Mouse (Mus musculus): ENCODE data around the gene Sox6. TPM values are rescaled to one million over a fixed set of nuclear protein-coding genes. Genes with fewer than 3 reads are reported as not detected.

Sox6 gene
- polyA plus RNA-seq, 1 experiment, result 8.1 TPM

GRCm38 (mm10) chr7:115510045-115510444 lies 528.6 kb downstream of the Sox6 start:
- no peak for DNase-seq (ENCODE audit: extremely low spot score in 1 of 2, low spot score in 1 of 2)

GRCm38 (mm10) chr7:115506385-115506784 lies 532.2 kb downstream of the Sox6 start:
- no peak for DNase-seq (ENCODE audit: extremely low spot score in 1 of 2, low spot score in 1 of 2)

- DNase-seq (ENCODE audit: extremely low spot score in 1 of 2, low spot score in 1 of 2), result no peak
These were observed 537.1 kb downstream of the Sox6 start for GRCm38 (mm10) chr7:115501497-115501896.

- DNase-seq (ENCODE audit: extremely low spot score in 1 of 2, low spot score in 1 of 2), result no peak
These were observed 537.8 kb downstream of the Sox6 start for GRCm38 (mm10) chr7:115500825-115501224.

- no peak for DNase-seq (ENCODE audit: extremely low spot score in 1 of 2, low spot score in 1 of 2)
These were observed 538.4 kb downstream of the Sox6 start for GRCm38 (mm10) chr7:115500170-115500569.

- DNase-seq (ENCODE audit: extremely low spot score in 1 of 2, low spot score in 1 of 2), result no peak
These were observed 546.9 kb downstream of the Sox6 start for GRCm38 (mm10) chr7:115491721-115492120.

- no peak for DNase-seq (ENCODE audit: extremely low spot score in 1 of 2, low spot score in 1 of 2)
These were observed 549.0 kb downstream of the Sox6 start for GRCm38 (mm10) chr7:115489608-115490007.

- no peak for DNase-seq (ENCODE audit: extremely low spot score in 1 of 2, low spot score in 1 of 2)
These were observed 552.2 kb downstream of the Sox6 start for GRCm38 (mm10) chr7:115486431-115486830.

GRCm38 (mm10) chr7:115485664-115486409 lies 552.8 kb downstream of the Sox6 start:
- no peak for DNase-seq (ENCODE audit: extremely low spot score in 1 of 2, low spot score in 1 of 2)

GRCm38 (mm10) chr7:115477763-115478162 lies 560.8 kb downstream of the Sox6 start:
- DNase-seq (ENCODE audit: extremely low spot score in 1 of 2, low spot score in 1 of 2), result no peak

- DNase-seq (ENCODE audit: extremely low spot score in 1 of 2, low spot score in 1 of 2), result no peak
These were observed 561.5 kb downstream of the Sox6 start for GRCm38 (mm10) chr7:115476881-115477665.

- DNase-seq (ENCODE audit: extremely low spot score in 1 of 2, low spot score in 1 of 2), result no peak
These were observed 563.4 kb downstream of the Sox6 start for GRCm38 (mm10) chr7:115475176-115475575.

- peak in 1 of 2 experiments; percentile 37 for DNase-seq (ENCODE audit: extremely low spot score in 1 of 2, low spot score in 1 of 2)
These were observed 564.5 kb downstream of the Sox6 start for GRCm38 (mm10) chr7:115474115-115474514.

GRCm38 (mm10) chr7:115472850-115473249 lies 565.7 kb downstream of the Sox6 start:
- no peak for DNase-seq (ENCODE audit: extremely low spot score in 1 of 2, low spot score in 1 of 2)

GRCm38 (mm10) chr7:115471521-115471920 lies 567.1 kb downstream of the Sox6 start:
- no peak for DNase-seq (ENCODE audit: extremely low spot score in 1 of 2, low spot score in 1 of 2)

- DNase-seq (ENCODE audit: extremely low spot score in 1 of 2, low spot score in 1 of 2), result no peak
These were observed 571.8 kb downstream of the Sox6 start for GRCm38 (mm10) chr7:115466811-115467210.

GRCm38 (mm10) chr7:115463367-115463766 lies 575.2 kb downstream of the Sox6 start:
- no peak for DNase-seq (ENCODE audit: extremely low spot score in 1 of 2, low spot score in 1 of 2)

GRCm38 (mm10) chr7:115462276-115462675 lies 576.3 kb downstream of the Sox6 start:
- DNase-seq (ENCODE audit: extremely low spot score in 1 of 2, low spot score in 1 of 2), result no peak

GRCm38 (mm10) chr7:115454988-115455387 lies 583.6 kb downstream of the Sox6 start:
- DNase-seq (ENCODE audit: extremely low spot score in 1 of 2, low spot score in 1 of 2), result no peak

GRCm38 (mm10) chr7:115453713-115454073 lies 584.9 kb downstream of the Sox6 start:
- DNase-seq (ENCODE audit: extremely low spot score in 1 of 2, low spot score in 1 of 2), result no peak

- peak in 1 of 2 experiments; percentile 39 for DNase-seq (ENCODE audit: extremely low spot score in 1 of 2, low spot score in 1 of 2)
These were observed 585.4 kb downstream of the Sox6 start for GRCm38 (mm10) chr7:115453042-115453712.

Data from frontal cortex, adult 2 months (tissue).